Mouse (Mus musculus): ENCODE measurements around the gene Cyp4f16.
"Not testable (repeated sequence)": the region's sequence is repeated elsewhere in the genome, so short reads cannot be mapped to it uniquely, and the experiment has no call there.

The Cyp4f16 gene

DNA sequence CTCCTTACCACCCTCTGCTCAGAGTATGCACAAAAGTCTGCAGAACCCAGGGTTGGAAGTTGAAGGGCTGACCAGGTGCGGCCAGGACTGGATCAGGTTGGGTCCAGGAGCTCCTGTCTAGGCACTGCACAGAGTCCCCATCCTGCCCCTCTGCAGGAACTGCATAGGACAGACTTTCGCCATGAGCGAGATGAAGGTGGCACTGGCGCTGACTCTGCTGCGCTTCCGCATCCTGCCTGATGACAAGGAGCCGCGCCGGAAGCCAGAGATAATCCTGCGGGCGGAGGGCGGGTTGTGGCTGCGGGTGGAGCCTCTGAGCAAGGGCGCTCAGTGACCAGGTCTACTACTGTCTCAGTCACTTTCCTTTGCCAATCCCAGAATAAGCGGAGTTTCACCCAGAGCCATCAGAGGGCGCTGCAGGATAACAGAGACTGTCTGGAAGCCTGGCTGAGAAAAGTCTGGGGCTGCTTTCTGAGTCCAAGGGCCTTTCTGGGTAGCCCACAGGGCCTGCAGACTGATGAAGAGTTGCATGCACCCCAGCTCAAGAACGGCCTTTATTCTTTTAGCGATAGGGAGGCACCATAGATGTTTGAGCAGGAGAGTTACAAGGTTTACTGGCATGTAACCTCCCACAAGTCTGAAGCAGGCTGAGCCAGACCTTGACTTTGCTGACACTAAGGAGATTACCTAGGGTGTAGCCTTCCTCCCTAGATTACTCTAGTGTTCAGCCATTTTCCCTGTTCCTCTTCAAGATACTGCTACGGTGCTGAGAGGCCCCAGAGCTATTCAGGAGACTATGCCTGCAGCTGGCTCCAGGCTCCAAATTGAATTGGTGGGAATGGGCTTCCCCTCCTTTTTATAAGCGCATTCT lies 14.8 kb downstream of the Cyp4f16 start:
- in situ Hi-C loops (cut with MboI), result no loop called here

DNA sequence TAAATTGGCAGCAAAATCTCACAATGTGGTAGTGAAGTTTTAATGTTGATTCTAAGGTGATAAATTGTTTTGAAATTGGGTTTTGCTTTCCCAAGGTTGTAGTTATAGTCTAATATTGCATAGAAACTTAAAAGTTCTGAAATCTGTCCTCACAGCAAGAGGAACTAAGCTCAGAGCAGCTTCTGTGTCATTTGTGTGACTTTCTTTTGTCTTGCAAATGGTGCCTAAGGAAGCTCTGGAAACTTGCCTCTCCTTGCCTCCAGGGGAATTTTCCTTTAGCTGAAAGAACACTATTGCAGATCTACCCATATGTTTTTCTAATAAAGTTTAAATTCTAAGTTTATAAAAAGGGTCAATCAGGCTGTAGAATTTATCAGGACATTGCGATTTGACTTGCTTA lies 16.7 kb downstream of the Cyp4f16 start:
- in situ Hi-C loops (cut with MboI), result not testable (repeated sequence)

DNA sequence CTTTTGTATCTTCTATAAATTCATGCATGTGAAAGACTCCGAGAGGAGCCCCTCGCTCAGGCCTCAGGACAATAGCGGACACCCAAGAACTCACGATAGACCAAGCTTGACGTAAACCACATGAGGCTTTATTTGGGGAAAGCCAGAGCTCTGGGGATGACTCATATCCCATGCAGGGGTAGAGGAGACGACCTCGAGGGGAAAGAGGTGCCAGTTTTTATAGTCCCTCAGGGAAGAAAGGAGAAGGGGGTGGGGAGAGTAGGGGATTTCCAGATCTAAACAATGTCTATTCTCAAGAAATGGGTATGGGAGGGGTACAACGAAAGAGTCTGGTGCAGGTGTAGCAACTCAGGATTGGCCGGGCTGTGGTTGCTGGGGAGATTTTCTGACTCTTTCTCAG lies 18.0 kb downstream of the Cyp4f16 start:
- in situ Hi-C loops (cut with MboI), result not testable (repeated sequence)

DNA sequence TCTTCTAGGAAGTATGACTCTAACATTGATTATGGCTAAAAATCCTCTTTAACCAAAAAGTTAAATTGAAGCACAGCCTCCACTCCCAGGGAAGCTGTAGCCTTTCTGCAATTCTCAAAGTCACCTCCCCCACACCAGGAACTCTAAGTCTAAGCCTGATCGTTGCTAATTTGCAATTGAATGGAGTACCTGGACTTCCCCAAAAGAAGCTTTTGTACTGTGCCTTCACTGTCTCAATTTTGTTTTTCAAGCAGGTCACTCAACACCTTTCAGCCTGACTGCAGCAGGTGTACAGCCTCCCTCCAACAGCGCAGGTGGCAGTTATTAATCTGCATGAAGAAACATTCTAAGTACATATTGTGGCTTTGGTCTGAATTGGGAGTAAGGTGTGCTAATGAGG lies 26.9 kb downstream of the Cyp4f16 start:
- in situ Hi-C loops (cut with MboI), result not testable (repeated sequence)

DNA sequence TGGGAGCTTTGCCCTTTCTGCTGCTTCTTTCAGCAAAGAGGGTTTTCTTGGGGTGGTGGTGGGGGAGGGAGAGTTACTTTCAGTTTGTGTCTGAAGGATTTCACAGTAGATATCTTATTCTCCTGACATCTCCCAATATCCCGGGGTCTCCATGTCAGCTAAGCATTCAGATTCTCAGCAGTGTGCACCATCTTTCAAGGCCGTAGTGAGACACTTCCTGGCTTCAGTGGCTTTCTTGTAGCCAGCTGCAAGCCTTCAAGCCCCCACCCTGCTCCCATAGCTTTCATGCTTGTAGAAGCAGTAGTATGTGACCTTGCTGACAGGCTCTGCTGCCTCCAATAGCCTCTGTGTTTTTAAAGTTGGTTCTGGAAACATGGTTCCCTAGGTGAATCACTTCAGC lies 36.9 kb downstream of the Cyp4f16 start:
- in situ Hi-C loops (cut with MboI), result not testable (repeated sequence)

DNA sequence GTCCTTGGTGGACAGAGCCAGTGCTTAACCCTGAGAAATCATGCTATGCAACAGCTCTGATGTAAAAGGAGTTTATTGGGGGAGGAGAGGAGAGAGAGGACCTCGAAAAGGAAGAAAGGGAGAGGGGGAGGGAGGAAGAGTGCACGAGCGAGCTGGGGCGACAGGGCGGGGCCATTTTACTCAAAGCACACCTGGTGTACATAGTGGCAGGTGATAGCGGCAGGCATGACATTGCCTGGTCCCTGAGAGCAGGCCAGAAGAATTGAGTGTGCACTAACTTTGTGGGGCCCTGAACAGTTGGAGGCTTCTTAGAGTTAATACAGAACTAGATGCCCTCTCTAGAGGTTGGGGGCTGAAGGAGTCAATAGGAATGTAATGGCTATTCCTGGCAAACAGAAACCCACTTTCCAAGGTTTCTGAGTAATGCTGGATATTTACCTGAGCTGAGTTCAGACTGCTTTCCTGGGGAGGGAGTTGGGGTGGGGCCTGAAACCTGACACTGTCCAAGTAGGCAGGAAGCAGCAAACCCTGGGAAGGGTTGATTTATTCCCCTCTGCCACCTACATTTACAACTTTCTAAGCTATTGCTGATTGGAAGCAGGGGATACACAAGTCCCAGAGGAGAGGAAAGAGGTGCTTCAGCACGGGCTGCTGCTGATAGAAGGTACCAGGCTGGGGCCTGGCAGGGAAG lies 41.3 kb downstream of the Cyp4f16 start:
- in situ Hi-C loops (cut with MboI), result no loop called here

DNA sequence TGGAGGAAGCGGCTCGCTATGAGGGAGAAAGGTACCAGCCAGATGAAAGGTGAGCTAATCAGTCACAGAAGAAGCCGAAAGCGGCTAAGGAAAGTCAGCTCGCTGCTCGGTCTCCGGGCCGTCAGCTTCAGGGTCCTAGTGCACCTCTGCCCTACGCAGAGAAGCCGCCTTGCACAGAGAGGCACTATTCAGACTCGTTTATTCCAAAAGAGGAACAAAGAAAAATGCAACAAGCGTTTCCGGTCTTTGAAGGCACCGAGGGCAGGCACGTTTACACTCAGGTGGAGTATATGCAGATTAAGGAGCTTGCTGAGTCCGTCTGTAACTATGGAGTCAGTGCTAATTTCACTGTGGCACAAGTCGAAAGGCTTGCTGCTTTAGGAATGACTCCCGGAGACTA lies 60.1 kb downstream of the Cyp4f16 start:
- in situ Hi-C loops (cut with MboI), result no loop called here

Measured in mature B cell (primary cell).